Mouse (Mus musculus): ENCODE measurements around the gene Rad51b. TPM values are rescaled to one million over a fixed set of nuclear protein-coding genes. Genes with fewer than 3 reads are reported as not detected.

Gene Rad51b
- polyA plus RNA-seq, 1 experiment from 2014 or later = 4.7 TPM

GRCm38 (mm10) chr12:79830686-79831085, 533.6 kb downstream of the Rad51b start:
- Histone ChIP-seq H3K9me3 (ENCODE audit: control insufficient read depth, low read length) (no peaks in the 10 kb centered on the region), H3K36me3 (ENCODE audit: control insufficient read depth, insufficient read depth, low read length) (no peaks in the 10 kb centered on the region), H3K27me3 (ENCODE audit: control insufficient read depth, insufficient read depth, low read length) (no peaks in the 10 kb centered on the region), H3K4me3 (ENCODE audit: low read depth, low read length) (no peak overlapping the region), H3K9ac (ENCODE audit: low read length) (no peak overlapping the region), H3K4me1 (ENCODE audit: control insufficient read depth, insufficient read depth, low read length) (peaks cover 3% of the 10 kb centered on the region; the same call in 1 of the 2 replicates), H3K4me2 (ENCODE audit: low read depth) (no peak overlapping the region), H3K27ac (ENCODE audit: low read depth, low read length) (no peak overlapping the region)
- DNase-seq (ENCODE audit: low spot score) = no peak
- 28% methylated on average over 1 of the region's 1 CpGs for WGBS
- no peak for ATAC-seq (ENCODE audit: insufficient read depth, low FRiP score, low TSS enrichment)

- no peak overlapping the region for H3K9ac ChIP-seq (ENCODE audit: low read length)
These were observed 535.5 kb downstream of the Rad51b start for GRCm38 (mm10) chr12:79832611-79833010.

GRCm38 (mm10) chr12:79835521-79835920, 538.4 kb downstream of the Rad51b start:
- no peaks in the 10 kb centered on the region for H3K9me3 ChIP-seq (ENCODE audit: control insufficient read depth, low read length)
- no peak overlapping the region for H3K4me2 ChIP-seq (ENCODE audit: low read depth)
- no peak overlapping the region for H3K4me3 ChIP-seq (ENCODE audit: low read depth, low read length)
- no peaks in the 10 kb centered on the region for H3K36me3 ChIP-seq (ENCODE audit: control insufficient read depth, insufficient read depth, low read length)
- no peaks in the 10 kb centered on the region for H3K27me3 ChIP-seq (ENCODE audit: control insufficient read depth, insufficient read depth, low read length)
- DNase-seq (ENCODE audit: low spot score) (no peak), ATAC-seq (ENCODE audit: insufficient read depth, low FRiP score, low TSS enrichment) (no peak)
- H3K27ac ChIP-seq (ENCODE audit: low read depth, low read length) = no peak overlapping the region
- peaks cover 23% of the 10 kb centered on the region for H3K4me1 ChIP-seq (ENCODE audit: control insufficient read depth, insufficient read depth, low read length)
- WGBS = 96% methylated on average over 8 of the region's 8 CpGs
- H3K9ac ChIP-seq (ENCODE audit: low read length) = no peak overlapping the region

More at GRCm38 (mm10) chr12:79832611-79833010, 535.5 kb downstream of the Rad51b start:
- H3K36me3 ChIP-seq (ENCODE audit: control insufficient read depth, insufficient read depth, low read length) = no peaks in the 10 kb centered on the region
- no peak overlapping the region for H3K4me3 ChIP-seq (ENCODE audit: low read depth, low read length)
- H3K4me1 ChIP-seq (ENCODE audit: control insufficient read depth, insufficient read depth, low read length) = peaks cover 3% of the 10 kb centered on the region; the same call in 1 of the 2 replicates
- H3K27me3 ChIP-seq (ENCODE audit: control insufficient read depth, insufficient read depth, low read length) = no peaks in the 10 kb centered on the region
- no peak overlapping the region for H3K27ac ChIP-seq (ENCODE audit: low read depth, low read length)
- WGBS = 92% methylated on average over 6 of the region's 6 CpGs
- H3K9me3 ChIP-seq (ENCODE audit: control insufficient read depth, low read length) = no peaks in the 10 kb centered on the region
- ATAC-seq (ENCODE audit: insufficient read depth, low FRiP score, low TSS enrichment) (no peak), DNase-seq (ENCODE audit: low spot score) (no peak)
- no peak overlapping the region for H3K4me2 ChIP-seq (ENCODE audit: low read depth)

- Histone ChIP-seq H3K4me1 (ENCODE audit: control insufficient read depth, insufficient read depth, low read length) (peaks cover 34% of the 10 kb centered on the region), H3K27me3 (ENCODE audit: control insufficient read depth, insufficient read depth, low read length) (no peaks in the 10 kb centered on the region), H3K9ac (ENCODE audit: low read length) (no peak overlapping the region), H3K9me3 (ENCODE audit: control insufficient read depth, low read length) (no peaks in the 10 kb centered on the region), H3K4me3 (ENCODE audit: low read depth, low read length) (no peak overlapping the region), H3K27ac (ENCODE audit: low read depth, low read length) (peak overlapping the region; percentile 54; the same call in 1 of the 2 replicates), H3K36me3 (ENCODE audit: control insufficient read depth, insufficient read depth, low read length) (no peaks in the 10 kb centered on the region), H3K4me2 (ENCODE audit: low read depth) (no peak overlapping the region)
- 51% methylated on average over 6 of the region's 6 CpGs for WGBS
- DNase-seq (ENCODE audit: low spot score) (peak; percentile 24), ATAC-seq (ENCODE audit: insufficient read depth, low FRiP score, low TSS enrichment) (no peak)
These were observed 541.3 kb downstream of the Rad51b start for GRCm38 (mm10) chr12:79838181-79838961.

- Histone ChIP-seq H3K27me3 (ENCODE audit: control insufficient read depth, insufficient read depth, low read length) (no peaks in the 10 kb centered on the region), H3K4me2 (ENCODE audit: low read depth) (no peak overlapping the region), H3K27ac (ENCODE audit: low read depth, low read length) (peak overlapping the region; percentile 53; the same call in 1 of the 2 replicates), H3K4me3 (ENCODE audit: low read depth, low read length) (no peak overlapping the region), H3K4me1 (ENCODE audit: control insufficient read depth, insufficient read depth, low read length) (peaks cover 42% of the 10 kb centered on the region), H3K36me3 (ENCODE audit: control insufficient read depth, insufficient read depth, low read length) (no peaks in the 10 kb centered on the region), H3K9me3 (ENCODE audit: control insufficient read depth, low read length) (no peaks in the 10 kb centered on the region), H3K9ac (ENCODE audit: low read length) (no peak overlapping the region)
- ATAC-seq (ENCODE audit: insufficient read depth, low FRiP score, low TSS enrichment) (no peak), DNase-seq (ENCODE audit: low spot score) (peak; percentile 30)
- 41% methylated on average over 12 of the region's 12 CpGs for WGBS
These were observed 542.2 kb downstream of the Rad51b start for GRCm38 (mm10) chr12:79839096-79839941.

- no peaks in the 10 kb centered on the region for H3K9me3 ChIP-seq (ENCODE audit: control insufficient read depth, low read length)
- WGBS = 42% methylated on average over 5 of the region's 5 CpGs
- no peak for DNase-seq (ENCODE audit: low spot score)
- H3K4me2 ChIP-seq (ENCODE audit: low read depth) = no peak overlapping the region
- peaks cover 46% of the 10 kb centered on the region for H3K4me1 ChIP-seq (ENCODE audit: control insufficient read depth, insufficient read depth, low read length)
- H3K36me3 ChIP-seq (ENCODE audit: control insufficient read depth, insufficient read depth, low read length) = no peaks in the 10 kb centered on the region
- ATAC-seq (ENCODE audit: insufficient read depth, low FRiP score, low TSS enrichment) = no peak
- H3K4me3 ChIP-seq (ENCODE audit: low read depth, low read length) = no peak overlapping the region
- H3K9ac ChIP-seq (ENCODE audit: low read length) = no peak overlapping the region
- H3K27ac ChIP-seq (ENCODE audit: low read depth, low read length) = no peak overlapping the region
- no peaks in the 10 kb centered on the region for H3K27me3 ChIP-seq (ENCODE audit: control insufficient read depth, insufficient read depth, low read length)
These were observed 543.4 kb downstream of the Rad51b start for GRCm38 (mm10) chr12:79840465-79840864.

GRCm38 (mm10) chr12:79841248-79841647, 544.2 kb downstream of the Rad51b start:
- Histone ChIP-seq H3K4me1 (ENCODE audit: control insufficient read depth, insufficient read depth, low read length) (peaks cover 49% of the 10 kb centered on the region), H3K9ac (ENCODE audit: low read length) (no peak overlapping the region), H3K4me2 (ENCODE audit: low read depth) (no peak overlapping the region), H3K9me3 (ENCODE audit: control insufficient read depth, low read length) (no peaks in the 10 kb centered on the region), H3K36me3 (ENCODE audit: control insufficient read depth, insufficient read depth, low read length) (no peaks in the 10 kb centered on the region), H3K27ac (ENCODE audit: low read depth, low read length) (no peak overlapping the region), H3K4me3 (ENCODE audit: low read depth, low read length) (no peak overlapping the region), H3K27me3 (ENCODE audit: control insufficient read depth, insufficient read depth, low read length) (no peaks in the 10 kb centered on the region)
- ATAC-seq (ENCODE audit: insufficient read depth, low FRiP score, low TSS enrichment) = no peak
- DNase-seq (ENCODE audit: low spot score) = no peak
- WGBS = 88% methylated on average over 3 of the region's 3 CpGs

GRCm38 (mm10) chr12:79842319-79842718, 545.2 kb downstream of the Rad51b start:
- DNase-seq (ENCODE audit: low spot score) = no peak
- H3K27ac ChIP-seq (ENCODE audit: low read depth, low read length) = 0 out of 2 replicates have a peak overlapping the region, but pooled peaks have one; percentile 42
- 49% methylated on average over 7 of the region's 7 CpGs for WGBS

More at GRCm38 (mm10) chr12:79842319-79842718, 545.2 kb downstream of the Rad51b start:
- Histone ChIP-seq H3K36me3 (ENCODE audit: control insufficient read depth, insufficient read depth, low read length) (no peaks in the 10 kb centered on the region), H3K4me3 (ENCODE audit: low read depth, low read length) (no peak overlapping the region), H3K9me3 (ENCODE audit: control insufficient read depth, low read length) (no peaks in the 10 kb centered on the region), H3K9ac (ENCODE audit: low read length) (no peak overlapping the region), H3K4me1 (ENCODE audit: control insufficient read depth, insufficient read depth, low read length) (peaks cover 57% of the 10 kb centered on the region), H3K4me2 (ENCODE audit: low read depth) (no peak overlapping the region), H3K27me3 (ENCODE audit: control insufficient read depth, insufficient read depth, low read length) (no peaks in the 10 kb centered on the region)
- no peak for ATAC-seq (ENCODE audit: insufficient read depth, low FRiP score, low TSS enrichment)

Data from neural tube, embryonic 11.5 days (tissue).